In genomic region chr11:52521879-52522278, GRCm38 (mm10) we compare ENCODE assay signal across 8 mouse cellular contexts.
DNase-seq lines count a peak whose midpoint lies in the region; ATAC-seq and TF ChIP-seq lines count a peak whose summit lies in the region.

No protein-coding gene starts in this region.

- no peaks in the 10 kb centered on the region for H3K36me3 ChIP-seq in midbrain, embryonic 10.5 days
- no peaks in the 10 kb centered on the region for H3K36me3 ChIP-seq in midbrain, embryonic 15.5 days (replicated peaks)

- H3K4me3 ChIP-seq in cerebellum, adult 2 months (replicated peaks; ENCODE audit: insufficient read depth, low read depth, low read length): no peak overlapping the region
- H3K4me3 ChIP-seq in midbrain, embryonic 10.5 days: no peak overlapping the region
- no peak overlapping the region for H3K4me3 ChIP-seq in midbrain, embryonic 15.5 days

- ATAC-seq in midbrain, embryonic 15.5 days (replicated peaks): no peak

- WGBS in cerebellum, adult 2 months: 57% methylated on average over 4 of the region's 4 CpGs
- WGBS in midbrain, embryonic 10.5 days: 47% methylated on average over 4 of the region's 4 CpGs
- WGBS in midbrain, embryonic 15.5 days: 40% methylated on average over 4 of the region's 4 CpGs

- no peak overlapping the region for H3K27ac ChIP-seq in cerebellum, adult 2 months (ENCODE audit: insufficient read depth, low read length)
- no peak overlapping the region for H3K27ac ChIP-seq in midbrain, embryonic 10.5 days (replicated peaks)
- H3K27ac ChIP-seq in midbrain, embryonic 15.5 days: no peak overlapping the region

- TF ChIP-seq CTCF in cerebellum, adult 2 months (IDR thresholded peaks at IDR 0.05; ENCODE audit: borderline replicate concordance, insufficient read depth, low read depth, low read length): peak; percentile 52; the same call in 1 of the 2 replicates

- DNase-seq in cerebellum, adult 2 months: peak in 1 of 2 experiments; percentile 20
- no peak for DNase-seq in cerebellum, adult 11-12 months
- DNase-seq in midbrain, embryonic 10.5 days (ENCODE audit: low spot score): peak; percentile 42
- peak; percentile 67 for DNase-seq in embryo, embryonic 11 days
- peak; percentile 72 for DNase-seq in layer of hippocampus, adult 11-12 months (ENCODE audit: low spot score)
- DNase-seq in lung, postnatal 25 days (ENCODE audit: low spot score): peak; percentile 53
- DNase-seq in thymus, postnatal 4 days: peak; percentile 64

- no peak overlapping the region for H3K9ac ChIP-seq in midbrain, embryonic 15.5 days

- TF ChIP-seq POLR2A in cerebellum, adult 2 months (IDR thresholded peaks at IDR 0.05; ENCODE audit: borderline replicate concordance, insufficient read depth, low read length): no peak

- no peak overlapping the region for H3K4me2 ChIP-seq in midbrain, embryonic 15.5 days

- H3K4me1 ChIP-seq in cerebellum, adult 2 months (ENCODE audit: control insufficient read depth, insufficient read depth, low read length): no peaks in the 10 kb centered on the region
- H3K4me1 ChIP-seq in midbrain, embryonic 10.5 days: peaks cover 4% of the 10 kb centered on the region
- H3K4me1 ChIP-seq in midbrain, embryonic 15.5 days: peaks cover 15% of the 10 kb centered on the region

- no peaks in the 10 kb centered on the region for H3K27me3 ChIP-seq in cerebellum, adult 2 months (ENCODE audit: control insufficient read depth, insufficient read depth, low read length)
- no peaks in the 10 kb centered on the region for H3K27me3 ChIP-seq in midbrain, embryonic 10.5 days (ENCODE audit: low read depth, poor library complexity, severe bottlenecking)
- H3K27me3 ChIP-seq in midbrain, embryonic 15.5 days (replicated peaks): no peaks in the 10 kb centered on the region

- H3K9me3 ChIP-seq in midbrain, embryonic 10.5 days (replicated peaks): peaks cover 7% of the 10 kb centered on the region; the same call in 1 of the 2 replicates
- no peaks in the 10 kb centered on the region for H3K9me3 ChIP-seq in midbrain, embryonic 15.5 days
